Mouse (Mus musculus): ENCODE measurements around the gene Erp29. TPM values are rescaled to one million over a fixed set of nuclear protein-coding genes. Genes with fewer than 3 reads are reported as not detected.
A peak's percentile ranks its signal among the peaks of the same experiment; 100 is the strongest.

The Erp29 gene
- total and polyA plus RNA-seq, 3 experiments, result 29.4 to 73.3 (median 67.6) TPM

- Histone ChIP-seq H3K4me1 (ENCODE audit: control insufficient read depth, insufficient read depth, low read length) (no peaks in the 10 kb centered on the region), H3K4me3 (no peak overlapping the region), H3K36me3 (ENCODE audit: control insufficient read depth, insufficient read depth, low read length) (no peaks in the 10 kb centered on the region), H3K79me2 (replicated peaks; ENCODE audit: control insufficient read depth, insufficient read depth, low read length) (no peaks in the 10 kb centered on the region), H3K27ac (no peak overlapping the region), H3K9ac (ENCODE audit: low read depth, low read length) (no peak overlapping the region), H3K27me3 (ENCODE audit: control insufficient read depth, insufficient read depth, low read length) (no peaks in the 10 kb centered on the region)
- WGBS, result 12% methylated on average over 1 of the region's 1 CpGs
- DNase-seq, result no peak
- intact Hi-C loops (cut with DNase I), result no loop called here
- no peak for TF ChIP-seq CTCF (IDR thresholded peaks at IDR 0.05)
- TF ChIP-seq POLR2A (IDR thresholded peaks at IDR 0.05; ENCODE audit: insufficient read depth, low read depth, low read length), result no peak
- no peak for TF ChIP-seq EP300 (IDR thresholded peaks at IDR 0.05; ENCODE audit: insufficient read depth, low read depth, low read length)
Measured at GRCm38 (mm10) chr5:121462171-121462502, 9.8 kb upstream of the Erp29 start.

DNA sequence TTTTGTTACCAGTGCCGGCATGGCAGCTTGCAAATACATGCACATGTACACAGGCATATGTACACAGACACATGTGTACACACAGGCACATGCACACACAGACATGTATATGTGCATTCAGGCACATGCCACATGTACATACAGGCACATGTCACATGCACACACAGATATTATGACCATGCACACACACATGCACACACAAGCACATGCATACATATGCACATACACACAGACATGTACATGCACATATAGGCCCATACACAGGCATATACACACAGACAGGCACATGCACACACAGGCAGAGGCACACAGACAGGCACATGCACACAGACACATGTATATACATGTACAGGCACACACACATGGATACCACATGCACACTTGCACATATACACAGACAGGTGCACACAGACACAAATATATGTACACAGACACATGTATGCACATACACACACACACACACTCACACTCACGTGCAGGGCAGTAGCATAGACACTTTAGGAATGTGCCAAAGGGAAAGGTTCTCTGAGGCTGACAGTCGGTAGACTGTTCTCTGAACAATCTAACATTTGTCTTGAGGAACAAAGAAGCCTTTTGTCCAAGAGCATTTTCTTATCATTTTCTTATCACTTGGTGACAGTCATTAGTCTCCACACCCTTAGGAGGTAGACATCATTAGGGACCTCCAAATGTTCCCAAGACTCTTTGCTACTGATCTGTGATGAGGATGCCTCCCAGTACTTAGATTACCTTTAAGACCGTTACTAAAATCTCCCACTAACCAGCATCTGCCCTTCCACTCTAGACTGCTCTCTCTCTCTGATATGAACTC is 9.2 kb upstream of the Erp29 start:
- WGBS, result 44% methylated on average over 4 of the region's 4 CpGs
- Histone ChIP-seq H3K4me3 (no peak overlapping the region), H3K27me3 (ENCODE audit: control insufficient read depth, insufficient read depth, low read length) (no peaks in the 10 kb centered on the region), H3K79me2 (replicated peaks; ENCODE audit: control insufficient read depth, insufficient read depth, low read length) (no peaks in the 10 kb centered on the region), H3K36me3 (ENCODE audit: control insufficient read depth, insufficient read depth, low read length) (no peaks in the 10 kb centered on the region), H3K4me1 (ENCODE audit: control insufficient read depth, insufficient read depth, low read length) (no peaks in the 10 kb centered on the region), H3K27ac (no peak overlapping the region), H3K9ac (ENCODE audit: low read depth, low read length) (no peak overlapping the region)
- DNase-seq, result no peak
- no peak for TF ChIP-seq EP300 (IDR thresholded peaks at IDR 0.05; ENCODE audit: insufficient read depth, low read depth, low read length)
- intact Hi-C loops (cut with DNase I), result no loop called here

GRCm38 (mm10) chr5:121455510-121456265 is 3.4 kb upstream of the Erp29 start:
- H3K79me2 ChIP-seq (replicated peaks; ENCODE audit: control insufficient read depth, insufficient read depth, low read length), result no peaks in the 10 kb centered on the region
- no peak overlapping the region for H3K9ac ChIP-seq (ENCODE audit: low read depth, low read length)
- H3K4me3 ChIP-seq, result no peak overlapping the region
- intact Hi-C loops (cut with DNase I), result no loop called here
- H3K4me1 ChIP-seq (ENCODE audit: control insufficient read depth, insufficient read depth, low read length), result peaks cover 10% of the 10 kb centered on the region
- H3K36me3 ChIP-seq (ENCODE audit: control insufficient read depth, insufficient read depth, low read length), result no peaks in the 10 kb centered on the region
- no peak for TF ChIP-seq EP300 (IDR thresholded peaks at IDR 0.05; ENCODE audit: insufficient read depth, low read depth, low read length)
- TF ChIP-seq POLR2A (IDR thresholded peaks at IDR 0.05; ENCODE audit: insufficient read depth, low read depth, low read length), result no peak
- no peak for TF ChIP-seq CTCF (IDR thresholded peaks at IDR 0.05)
- DNase-seq, result no peak
- no peaks in the 10 kb centered on the region for H3K27me3 ChIP-seq (ENCODE audit: control insufficient read depth, insufficient read depth, low read length)
- no peak overlapping the region for H3K27ac ChIP-seq
- 60% methylated on average over 9 of the region's 9 CpGs for WGBS

DNA sequence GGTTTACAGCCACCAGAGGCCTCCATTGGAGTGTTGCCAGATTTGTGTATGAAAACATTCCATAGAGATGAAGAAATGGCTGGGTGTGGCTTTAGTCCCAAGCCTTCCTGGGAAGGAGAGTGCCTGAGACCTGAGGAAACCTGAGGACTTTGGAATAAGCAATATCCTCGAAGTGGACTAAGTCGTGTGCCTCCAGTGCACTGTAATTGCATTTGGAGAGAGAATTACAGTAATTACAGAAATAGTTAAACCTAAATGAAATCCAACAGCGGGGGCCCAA is 2.1 kb upstream of the Erp29 start:
- no peak overlapping the region for H3K9ac ChIP-seq (ENCODE audit: low read depth, low read length)
- TF ChIP-seq POLR2A (IDR thresholded peaks at IDR 0.05; ENCODE audit: insufficient read depth, low read depth, low read length) (no peak), CTCF (IDR thresholded peaks at IDR 0.05) (no peak), EP300 (IDR thresholded peaks at IDR 0.05; ENCODE audit: insufficient read depth, low read depth, low read length) (no peak)
- H3K4me1 ChIP-seq (ENCODE audit: control insufficient read depth, insufficient read depth, low read length), result peaks cover 10% of the 10 kb centered on the region
- peak overlapping the region; percentile 33 for H3K27ac ChIP-seq
- 65% methylated on average over 3 of the region's 3 CpGs for WGBS
- no peaks in the 10 kb centered on the region for H3K27me3 ChIP-seq (ENCODE audit: control insufficient read depth, insufficient read depth, low read length)
- no peak overlapping the region for H3K4me3 ChIP-seq
- intact Hi-C loops (cut with DNase I), result no loop called here
- H3K36me3 ChIP-seq (ENCODE audit: control insufficient read depth, insufficient read depth, low read length), result no peaks in the 10 kb centered on the region
- no peaks in the 10 kb centered on the region for H3K79me2 ChIP-seq (replicated peaks; ENCODE audit: control insufficient read depth, insufficient read depth, low read length)
- no peak for DNase-seq

- DNase-seq, result peak; percentile 26 to 38
- TF ChIP-seq CTCF (IDR thresholded peaks at IDR 0.05), result no peak
- no peak for TF ChIP-seq POLR2A (IDR thresholded peaks at IDR 0.05; ENCODE audit: insufficient read depth, low read depth, low read length)
- no peak for TF ChIP-seq EP300 (IDR thresholded peaks at IDR 0.05; ENCODE audit: insufficient read depth, low read depth, low read length)
- intact Hi-C loops (cut with DNase I), result no loop called here
- no peaks in the 10 kb centered on the region for H3K36me3 ChIP-seq (ENCODE audit: control insufficient read depth, insufficient read depth, low read length)
- peak overlapping the region; percentile 42 for H3K27ac ChIP-seq
- no peaks in the 10 kb centered on the region for H3K79me2 ChIP-seq (replicated peaks; ENCODE audit: control insufficient read depth, insufficient read depth, low read length)
- peaks cover 10% of the 10 kb centered on the region for H3K4me1 ChIP-seq (ENCODE audit: control insufficient read depth, insufficient read depth, low read length)
- 62% methylated on average over 13 of the region's 13 CpGs for WGBS
- no peak overlapping the region for H3K9ac ChIP-seq (ENCODE audit: low read depth, low read length)
- H3K27me3 ChIP-seq (ENCODE audit: control insufficient read depth, insufficient read depth, low read length), result no peaks in the 10 kb centered on the region
- H3K4me3 ChIP-seq, result no peak overlapping the region
Measured at GRCm38 (mm10) chr5:121453743-121454502, 1.6 kb upstream of the Erp29 start.
